Comparison of ENCODE assay signal across 8 mouse cellular contexts in genomic region chr16:49766326-49766725, GRCm38 (mm10). TPM values are rescaled to one million over a fixed set of nuclear protein-coding genes. Genes with fewer than 3 reads are reported as not detected.
DNase-seq lines count a peak whose midpoint lies in the region; ATAC-seq lines count a peak whose summit lies in the region.

No protein-coding gene starts in this region.

- DNase-seq in heart, adult 8-10 months (ENCODE audit: low spot score) = peak; percentile 47
- DNase-seq in heart, embryonic 10.5 days (ENCODE audit: low spot score) = no peak
- DNase-seq in ES-CJ7 (ENCODE audit: low read depth, low spot score) = peak; percentile 17
- DNase-seq in cerebellum, adult 8-10 months = peak; percentile 14
- DNase-seq in kidney, postnatal 10 days = peak; percentile 61
- no peak for DNase-seq in testis, postnatal 14 days (ENCODE audit: low spot score)

- no peak overlapping the region for H3K4me2 ChIP-seq in forebrain, embryonic 13.5 days

- H3K9me3 ChIP-seq in heart, embryonic 10.5 days = no peaks in the 10 kb centered on the region
- no peaks in the 10 kb centered on the region for H3K9me3 ChIP-seq in forebrain, embryonic 13.5 days (replicated peaks)

- WGBS in heart, embryonic 10.5 days = 64% methylated on average over 3 of the region's 3 CpGs
- 65% methylated on average over 3 of the region's 3 CpGs for WGBS in forebrain, embryonic 13.5 days

- no peak overlapping the region for H3K27ac ChIP-seq in heart, embryonic 10.5 days
- H3K27ac ChIP-seq in forebrain, embryonic 13.5 days = no peak overlapping the region

- H3K36me3 ChIP-seq in heart, embryonic 10.5 days = no peaks in the 10 kb centered on the region
- peaks cover 7% of the 10 kb centered on the region; the same call in 1 of the 2 replicates for H3K36me3 ChIP-seq in forebrain, embryonic 13.5 days (ENCODE audit: poor library complexity, severe bottlenecking)

- no peak overlapping the region for H3K9ac ChIP-seq in forebrain, embryonic 13.5 days

- no peak overlapping the region for H3K4me3 ChIP-seq in heart, embryonic 10.5 days
- no peak overlapping the region for H3K4me3 ChIP-seq in forebrain, embryonic 13.5 days

- no peaks in the 10 kb centered on the region for H3K27me3 ChIP-seq in heart, embryonic 10.5 days (ENCODE audit: insufficient read depth, poor library complexity, severe bottlenecking)
- no peaks in the 10 kb centered on the region for H3K27me3 ChIP-seq in forebrain, embryonic 13.5 days

- peaks cover 9% of the 10 kb centered on the region for H3K4me1 ChIP-seq in heart, embryonic 10.5 days
- no peaks in the 10 kb centered on the region for H3K4me1 ChIP-seq in forebrain, embryonic 13.5 days

- ATAC-seq in monocyte, adult 5-6 weeks (replicated peaks; ENCODE audit: insufficient number of reproducible peaks, low FRiP score, low TSS enrichment, poor library complexity, severe bottlenecking) = peak; percentile 87
- ATAC-seq in forebrain, embryonic 13.5 days = no peak; the same call in 1 of the 2 replicates

RNA-seq across cellular contexts. Expression of gene Cd47, which starts 34.0 kb away (rescaled TPM):
- total RNA-seq in heart, adult 8-10 months (2022) = 10 to 100 TPM; 82.2 to 91.4 (median 87.5) TPM
- polyA plus RNA-seq in heart, embryonic 10.5 days (2016; fragmentation: Nextera tagmentation; extraction: Ambion mirVana) = 49.0 and 50.3 TPM in 2 replicates
- 293 to 337 TPM (median 305 TPM) in 3 replicates for total RNA-seq in monocyte, adult 5-6 weeks (2017)
- 72.9 and 80.4 TPM in 2 replicates for polyA plus RNA-seq in forebrain, embryonic 13.5 days (2015; fragmentation: Nextera tagmentation; extraction: Ambion mirVana)

Comparison
In these comparisons a context has a peak if more than half of its experiments do, and no peak if none do; other contexts are left out.
1. DNase-seq: peak in heart, adult 8-10 months (single experiment), ES-CJ7 (single experiment), cerebellum, adult 8-10 months (single experiment) and kidney, postnatal 10 days (single experiment); none in heart, embryonic 10.5 days (single experiment) and testis, postnatal 14 days (single experiment).